ENCODE assay signal across 33 mouse cellular contexts in genomic region chr10:62750781-62751180, GRCm38 (mm10). TPM values are rescaled to one million over a fixed set of nuclear protein-coding genes. Genes with fewer than 3 reads are reported as not detected.
"Had no signal": no experiment of that assay in that cellular context is flagged by ENCODE, and none has a peak within 500 bp of the region (broad histone marks: within the 10 kb centered on the region; RNA-seq: fewer than 3 reads in every experiment).

No protein-coding gene starts in this region.

- DNase-seq: left cerebral cortex, postnatal 4 days; liver; liver, embryonic 13.5 days; liver, postnatal 0 days; lung, adult 18-20 months; lung, adult 2 months; lung, embryonic 14.5 days; lung, postnatal 10 days; lung, postnatal 14 days; lung, postnatal 36 days; lung, postnatal 4 days; midbrain, embryonic 14.5 days had no signal

- H3K27me3 ChIP-seq: limb, embryonic 12.5 days; limb, embryonic 13.5 days; limb, embryonic 15.5 days; liver, embryonic 12.5 days; liver, embryonic 13.5 days; liver, embryonic 15.5 days; lung, embryonic 15.5 days; megakaryocyte, embryonic 14.5 days; midbrain, embryonic 12.5 days; midbrain, embryonic 13.5 days; midbrain, embryonic 15.5 days; neural tube, embryonic 12.5 days had no signal

- H3K9me3 ChIP-seq: limb, embryonic 10.5 days; limb, embryonic 12.5 days; limb, embryonic 13.5 days; limb, embryonic 15.5 days; liver, embryonic 12.5 days; liver, embryonic 13.5 days; liver, embryonic 15.5 days; lung, embryonic 15.5 days; megakaryocyte, embryonic 14.5 days; midbrain, embryonic 10.5 days; midbrain, embryonic 12.5 days; midbrain, embryonic 13.5 days; midbrain, embryonic 15.5 days; neural tube, embryonic 12.5 days had no signal

- H3K4me1 ChIP-seq: limb, embryonic 10.5 days; limb, embryonic 12.5 days; limb, embryonic 13.5 days; limb, embryonic 15.5 days; liver, embryonic 12.5 days; liver, embryonic 13.5 days; liver, embryonic 15.5 days; lung, embryonic 15.5 days; midbrain, embryonic 10.5 days; midbrain, embryonic 12.5 days; midbrain, embryonic 13.5 days; midbrain, embryonic 15.5 days; neural tube, embryonic 12.5 days had no signal

- ATAC-seq: liver, embryonic 12.5 days; liver, postnatal 0 days; lung, postnatal 0 days; midbrain, embryonic 13.5 days; midbrain, embryonic 15.5 days had no signal

- H3K27ac ChIP-seq: limb, embryonic 10.5 days; limb, embryonic 12.5 days; limb, embryonic 13.5 days; limb, embryonic 15.5 days; liver, embryonic 12.5 days; liver, embryonic 13.5 days; liver, embryonic 14.5 days; liver, embryonic 15.5 days; lung, embryonic 15.5 days; macrophage; midbrain, embryonic 10.5 days; midbrain, embryonic 12.5 days; midbrain, embryonic 13.5 days; midbrain, embryonic 15.5 days; neural tube, embryonic 12.5 days had no signal

- H3K4me3 ChIP-seq: limb, embryonic 10.5 days; limb, embryonic 12.5 days; limb, embryonic 13.5 days; limb, embryonic 15.5 days; liver, embryonic 12.5 days; liver, embryonic 13.5 days; liver, embryonic 15.5 days; lung, embryonic 15.5 days; megakaryocyte, embryonic 14.5 days; midbrain, embryonic 10.5 days; midbrain, embryonic 12.5 days; midbrain, embryonic 13.5 days; midbrain, embryonic 15.5 days; myocyte; neural tube, embryonic 12.5 days had no signal

- H3K4me2 ChIP-seq: limb, embryonic 12.5 days; limb, embryonic 13.5 days; limb, embryonic 15.5 days; liver, embryonic 11.5 days; liver, embryonic 12.5 days; liver, embryonic 13.5 days; liver, embryonic 15.5 days; lung, embryonic 14.5 days; lung, embryonic 15.5 days; midbrain, embryonic 11.5 days; midbrain, embryonic 12.5 days; midbrain, embryonic 13.5 days; midbrain, embryonic 15.5 days; neural tube, embryonic 12.5 days had no signal

- H3K9ac ChIP-seq: limb, embryonic 12.5 days; limb, embryonic 13.5 days; limb, embryonic 15.5 days; liver, embryonic 12.5 days; liver, embryonic 13.5 days; liver, embryonic 14.5 days; liver, embryonic 15.5 days; liver, postnatal 0 days; lung, embryonic 14.5 days; lung, embryonic 15.5 days; midbrain, embryonic 12.5 days; midbrain, embryonic 13.5 days; midbrain, embryonic 15.5 days; neural tube, embryonic 12.5 days had no signal

RNA-seq across cellular contexts. Expression of gene Stox1, which starts 24.9 kb away (rescaled TPM):
- total RNA-seq: megakaryocyte-erythroid progenitor cell, adult 5-6 weeks; monocyte, adult 5-6 weeks had no signal
- polyA plus RNA-seq: macrophage, myocyte had no signal
